Mouse (Mus musculus) spleen, adult 2 months (tissue): ENCODE data around the gene Arhgdib.

Experiments used
- CTCF ChIP-seq: fragments of 200-500 bp; IDR thresholded peaks from 2 replicates; pipeline ENCODE4 v1.5.1; 2011; ENCODE audit warnings: mild to moderate bottlenecking, inconsistent platforms; ENCODE audit not compliant: insufficient read depth, insufficient read length, insufficient replicate concordance; ENCODE audit errors: extremely low read depth
- POLR2A ChIP-seq: fragments of 200-500 bp; IDR thresholded peaks from 2 replicates; pipeline ENCODE4 v1.6.1; 2011; ENCODE audit warnings: low read depth, low read length, inconsistent platforms

DNA sequence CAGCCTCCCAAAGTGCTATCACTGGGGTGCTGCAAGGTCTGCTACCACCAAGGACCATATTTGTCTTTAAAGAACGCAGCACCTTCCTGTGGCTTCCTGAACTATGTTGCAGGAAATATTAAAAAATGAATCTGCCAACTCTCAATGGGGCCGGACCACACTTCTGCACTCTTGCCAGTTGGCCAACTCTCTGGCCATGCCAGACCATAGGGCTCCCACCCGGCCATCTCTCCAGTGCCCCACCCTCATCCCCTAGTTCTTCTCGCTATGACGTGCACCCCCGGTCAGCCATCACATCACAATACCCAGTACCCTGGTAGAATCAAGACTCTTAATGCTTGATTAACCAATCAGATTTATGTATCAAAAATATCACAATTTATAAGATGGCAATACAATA, 57.7 kb downstream of the Arhgdib start:
- no peak for TF ChIP-seq CTCF
- TF ChIP-seq POLR2A, result no peak
